Mouse (Mus musculus) naive thymus-derived CD4-positive, alpha-beta T cell, adult 2 months (primary cell): ENCODE results near the gene Nfkbiz.

Source experiments
- DNase-seq: peaks from one replicate; pipeline ENCODE4 v3.0.0-alpha.2; 2011; ENCODE audit warnings: low read depth

Gene Nfkbiz

DNA sequence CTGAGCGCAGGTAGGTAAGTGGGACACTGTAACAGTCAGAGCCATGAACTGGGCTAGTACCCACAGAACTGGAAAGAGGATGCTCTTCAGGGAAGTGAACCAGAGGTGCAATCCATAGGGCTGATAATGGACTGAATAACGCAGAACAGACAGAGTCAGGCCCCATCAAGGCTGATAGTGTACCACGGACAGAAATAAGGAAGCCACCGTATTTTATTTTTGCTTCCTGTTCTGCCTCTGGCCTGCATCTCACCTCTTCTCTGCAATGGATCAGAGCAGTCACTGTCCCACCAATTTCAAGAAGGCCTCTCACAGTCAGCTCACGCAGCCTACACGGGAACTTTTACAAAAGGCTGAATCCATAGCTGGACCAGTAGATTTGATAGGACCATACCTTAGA is 6.7 kb downstream of the Nfkbiz start:
- no peak for DNase-seq

DNA sequence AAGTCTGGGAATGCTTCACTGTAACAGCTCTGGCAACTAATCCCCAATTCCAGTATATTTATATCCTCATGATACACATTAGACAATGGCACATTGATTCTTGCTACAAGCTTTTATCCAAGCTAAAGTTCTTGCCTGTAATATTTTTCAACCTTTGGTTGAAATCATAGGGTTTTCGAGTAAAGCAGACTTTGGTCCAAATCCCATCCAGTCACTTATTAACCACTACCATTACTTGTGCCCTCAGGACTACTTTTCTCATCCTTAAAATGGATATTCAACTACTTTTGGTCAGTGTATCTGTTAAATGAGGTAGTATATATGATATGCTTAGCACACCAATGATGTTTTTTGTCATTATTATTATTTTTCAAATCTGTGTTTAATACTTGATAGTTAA is 7.2 kb downstream of the Nfkbiz start:
- DNase-seq, result no peak

DNA sequence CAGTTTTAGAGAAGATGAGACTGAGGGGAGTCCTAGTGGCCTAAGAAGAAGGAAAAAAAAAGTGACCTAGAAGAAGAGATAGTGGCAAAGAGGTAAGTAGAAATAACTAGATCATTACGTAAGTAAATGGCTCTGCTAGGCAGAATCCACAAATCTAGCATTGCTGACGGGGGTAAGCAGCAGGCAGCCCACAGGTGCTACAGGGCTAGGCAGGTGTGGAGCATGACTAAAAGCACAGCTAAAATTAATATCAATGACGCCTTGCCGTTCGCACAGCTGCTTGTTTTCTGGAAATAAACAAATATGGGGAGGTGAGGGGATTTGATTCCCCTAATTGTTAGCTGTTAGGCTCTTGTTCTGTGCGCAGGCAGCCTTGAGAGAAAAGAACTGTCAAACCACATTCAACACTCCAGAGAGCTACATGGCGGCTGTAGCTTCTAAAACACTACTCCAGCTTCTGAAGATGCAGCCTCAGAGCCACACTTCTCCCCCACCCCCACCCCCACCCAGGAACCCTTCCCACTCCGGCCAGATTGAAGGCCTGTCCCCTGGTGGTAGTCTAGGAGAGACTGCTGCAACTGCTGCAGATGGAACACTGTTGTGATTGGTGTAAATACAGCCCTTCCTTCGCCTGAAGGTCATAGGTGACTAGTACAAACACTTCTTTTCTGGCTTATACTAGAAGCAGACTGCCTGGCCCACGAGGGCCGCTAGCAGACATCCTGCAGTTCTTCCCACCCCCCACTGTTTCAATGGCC is 15.1 kb downstream of the Nfkbiz start:
- no peak for DNase-seq

DNA sequence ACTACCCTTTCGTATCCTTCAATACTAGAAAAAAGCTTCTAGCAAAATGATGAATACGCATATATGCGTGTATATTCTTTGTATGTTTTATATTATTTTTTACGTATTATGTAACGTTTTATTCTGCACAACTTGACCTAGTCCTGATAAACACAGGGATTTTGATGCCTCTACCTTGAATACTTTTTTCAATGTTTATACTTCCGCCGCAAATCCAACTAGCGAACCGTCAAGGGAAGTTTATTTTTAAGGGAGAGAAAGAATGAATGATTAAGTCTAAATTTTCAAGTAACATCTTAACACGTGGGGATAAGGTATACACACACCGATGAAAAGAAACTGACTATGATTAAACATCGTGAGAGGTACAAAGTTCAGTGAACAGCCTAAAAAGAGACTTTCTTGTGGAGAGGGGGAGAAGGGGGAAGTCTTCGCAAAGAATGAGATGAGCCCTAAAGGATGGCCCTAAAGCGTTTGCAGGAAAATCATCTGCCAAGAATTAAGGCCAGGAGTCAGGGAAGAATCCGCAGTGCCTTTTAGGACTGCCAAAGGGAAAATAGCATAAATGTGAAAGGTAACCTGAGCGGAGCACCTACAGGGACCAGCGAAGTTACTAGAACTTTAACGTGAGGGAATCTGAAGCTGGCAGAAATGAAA is 15.8 kb downstream of the Nfkbiz start:
- DNase-seq, result no peak

DNA sequence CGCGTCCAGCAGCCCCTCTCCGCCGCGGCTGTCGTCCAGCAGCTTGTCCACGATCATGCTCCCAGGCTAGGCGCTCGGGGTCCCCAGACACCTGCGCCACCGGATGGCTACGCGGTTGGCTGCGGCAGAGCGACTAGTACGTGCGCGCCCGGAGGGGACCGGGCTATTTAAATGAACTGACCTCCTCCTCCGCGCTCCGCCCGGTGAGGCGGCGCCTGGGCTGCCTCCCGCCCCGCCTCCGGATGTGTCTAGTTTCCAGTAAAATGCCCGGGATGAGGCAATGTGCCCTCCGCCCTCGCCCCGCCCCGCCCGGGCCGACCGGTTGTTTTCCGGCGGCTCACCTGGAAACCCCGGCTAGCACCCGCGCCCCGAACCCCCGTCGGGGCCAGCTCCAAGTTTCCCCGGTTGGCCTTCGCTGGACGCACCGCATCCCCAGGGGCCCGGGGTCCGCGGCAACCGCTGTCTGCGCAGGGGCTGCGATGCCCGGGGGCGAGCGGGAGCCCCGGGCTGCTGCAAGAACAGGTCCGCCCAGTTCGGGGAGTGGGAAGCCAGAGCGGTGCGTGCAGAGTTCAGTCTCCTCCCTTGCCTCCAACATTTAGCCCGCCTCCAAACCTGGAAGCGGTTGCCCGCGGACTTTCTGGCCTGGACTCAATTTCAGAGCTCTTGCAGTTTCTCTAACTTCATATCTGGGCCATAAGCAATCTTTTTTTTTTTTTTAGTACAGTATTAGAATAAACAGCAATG is 16.5 kb downstream of the Nfkbiz start:
- DNase-seq, result peak; percentile 92

DNA sequence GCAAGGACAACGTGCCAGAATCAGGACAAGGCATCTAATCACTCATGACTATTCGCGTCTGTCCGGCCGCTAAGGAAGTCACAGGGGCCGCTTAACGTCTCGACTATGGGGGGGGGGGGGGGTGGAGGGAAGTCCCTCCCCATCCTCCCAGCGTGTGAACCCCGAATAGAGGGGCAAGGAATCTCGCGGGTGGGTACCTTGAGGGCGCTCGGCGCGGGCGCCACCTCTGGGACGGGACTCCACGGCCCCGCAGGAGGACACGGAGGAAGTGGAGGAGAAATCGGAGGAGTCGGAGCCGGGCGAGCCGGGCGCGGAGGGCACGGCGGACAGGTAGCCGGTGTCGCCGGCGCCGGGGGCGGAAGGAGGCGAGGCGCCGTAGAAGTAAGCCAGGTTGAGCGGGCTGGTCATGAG is 17.1 kb downstream of the Nfkbiz start:
- DNase-seq, result no peak

DNA sequence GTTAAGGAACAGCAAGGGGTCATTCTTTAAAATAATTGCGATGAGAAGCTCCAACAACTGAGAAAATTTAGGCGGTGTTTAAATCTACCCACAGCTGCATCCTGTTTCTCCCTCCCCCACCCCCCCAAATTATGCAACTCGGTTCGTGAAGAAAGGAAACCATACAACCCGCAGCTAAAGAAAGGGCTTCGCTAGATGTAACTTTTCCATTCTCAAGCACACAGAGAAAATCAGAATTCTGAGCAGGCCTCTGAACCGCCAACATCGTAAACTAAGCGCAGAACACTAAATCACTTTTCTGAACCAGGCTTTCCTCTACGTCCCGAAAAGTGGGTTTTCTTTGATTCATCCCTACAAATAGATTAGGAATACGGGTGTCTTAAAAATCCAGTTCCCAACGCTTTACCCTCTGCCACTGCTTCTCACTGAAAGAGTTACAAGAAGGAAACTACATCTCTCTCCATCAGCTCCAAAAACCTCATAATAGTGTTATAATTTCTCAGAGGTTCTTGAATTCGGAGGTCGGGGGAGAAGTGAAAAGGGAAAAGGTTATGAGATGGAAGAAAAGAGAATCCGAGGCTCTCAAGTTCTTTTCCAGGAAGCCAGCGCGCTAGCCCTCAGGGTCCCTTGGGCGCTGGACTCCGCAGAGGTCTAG is 17.7 kb downstream of the Nfkbiz start:
- peak; percentile 89 for DNase-seq

DNA sequence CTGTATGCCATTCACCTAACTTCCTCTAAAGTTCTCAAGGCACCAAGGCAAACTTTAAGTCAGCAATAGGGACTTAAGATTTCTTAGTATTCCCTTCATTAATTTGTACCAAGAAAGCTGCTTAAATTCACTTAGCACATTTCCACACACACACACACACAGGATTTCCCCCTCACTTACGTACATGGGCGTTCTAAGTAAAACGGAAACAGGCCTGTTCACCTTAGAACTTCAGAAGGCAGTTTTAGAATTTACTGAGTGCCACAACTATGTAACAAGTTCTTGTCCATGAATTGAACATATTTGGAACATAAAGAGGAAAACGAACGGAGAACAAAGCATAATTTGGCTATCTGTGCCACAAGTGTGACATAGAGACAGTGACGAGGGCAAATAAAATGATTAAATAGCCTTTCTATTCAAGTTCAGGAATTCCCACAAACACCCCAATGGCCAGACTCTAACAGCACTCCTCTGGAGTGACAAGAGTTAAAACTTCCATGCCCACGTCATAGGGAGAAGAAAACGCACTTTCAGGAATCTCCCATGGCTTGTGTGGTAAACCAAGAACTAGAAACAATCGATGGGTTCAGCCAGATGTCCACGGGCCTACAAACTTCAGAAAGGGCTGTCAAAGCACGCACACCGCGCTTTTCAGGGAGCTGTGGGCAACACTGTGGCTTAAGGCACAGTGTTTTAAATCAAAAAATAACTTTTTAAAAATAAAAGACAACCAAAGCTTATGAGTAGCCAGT is 18.4 kb downstream of the Nfkbiz start:
- DNase-seq, result peak; percentile 84

DNA sequence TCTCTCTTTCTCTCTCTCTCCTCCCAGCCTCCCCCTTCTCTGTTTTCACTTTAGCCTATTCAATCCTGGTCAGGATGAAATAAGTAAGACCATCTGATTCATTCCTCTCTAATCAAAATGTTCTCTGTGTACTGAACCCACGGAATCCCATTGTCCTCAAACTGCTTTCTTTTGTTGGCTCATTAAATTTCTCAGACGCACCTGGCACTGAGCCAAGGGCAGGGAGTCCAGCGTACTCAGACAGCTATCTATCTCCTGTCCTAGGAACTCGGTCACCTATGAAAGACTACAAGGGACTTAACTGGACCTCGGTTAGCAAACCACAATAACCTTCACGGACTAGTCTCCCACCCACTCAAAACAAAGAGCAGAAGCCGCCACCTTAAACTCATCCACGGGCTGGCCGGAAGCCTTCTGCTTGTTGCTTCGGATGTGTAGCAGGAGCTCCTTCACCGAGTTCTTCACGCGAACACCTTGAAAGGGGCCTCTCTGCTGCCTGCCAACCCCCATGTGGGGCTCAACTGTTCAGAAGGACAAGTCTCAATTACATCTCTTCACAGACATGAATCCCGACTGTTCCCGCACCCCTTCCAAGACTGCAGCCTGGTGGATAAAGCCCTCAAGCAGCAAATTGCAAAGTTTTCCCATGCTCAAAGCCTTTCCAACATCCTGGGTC is 19.4 kb downstream of the Nfkbiz start:
- DNase-seq, result peak; percentile 68

DNA sequence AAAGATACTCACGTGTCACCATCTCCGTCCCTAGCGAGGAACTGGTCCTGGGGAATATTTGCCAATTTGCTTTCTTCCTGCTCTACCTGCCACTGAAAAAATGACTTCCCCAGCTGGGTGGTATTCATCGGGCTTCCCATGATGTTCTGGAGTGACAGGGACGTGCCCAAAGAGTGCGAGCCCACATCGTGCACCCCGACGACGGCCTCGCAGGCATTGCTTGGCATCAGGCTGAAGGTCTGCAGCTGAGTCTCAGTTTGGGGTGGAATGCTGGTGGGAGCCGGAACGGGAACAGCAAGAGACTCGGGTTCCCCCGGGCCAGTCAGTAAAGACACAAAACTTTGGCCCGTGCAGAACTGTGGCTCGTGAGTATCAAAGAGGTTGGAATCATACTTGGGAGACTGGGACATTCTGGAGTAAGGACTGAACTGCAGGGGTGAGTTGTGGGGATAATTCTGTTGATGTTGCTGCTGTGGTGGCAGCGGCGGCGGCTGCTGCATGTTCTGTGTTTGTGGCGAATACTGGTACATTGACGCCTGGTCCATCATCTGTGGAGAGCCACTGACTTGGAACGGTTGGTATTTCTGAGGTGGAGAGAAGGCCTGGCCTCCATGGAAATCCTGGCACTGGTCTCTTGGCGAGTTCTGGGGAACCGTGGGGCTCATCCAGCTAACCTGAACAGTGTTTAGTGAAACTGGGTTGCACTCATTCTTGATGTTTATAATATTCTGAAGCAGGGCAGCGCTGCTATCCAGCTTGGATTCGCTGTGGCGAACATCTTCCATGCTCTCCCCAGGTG is 20.8 kb downstream of the Nfkbiz start:
- DNase-seq, result peak; percentile 24

DNA sequence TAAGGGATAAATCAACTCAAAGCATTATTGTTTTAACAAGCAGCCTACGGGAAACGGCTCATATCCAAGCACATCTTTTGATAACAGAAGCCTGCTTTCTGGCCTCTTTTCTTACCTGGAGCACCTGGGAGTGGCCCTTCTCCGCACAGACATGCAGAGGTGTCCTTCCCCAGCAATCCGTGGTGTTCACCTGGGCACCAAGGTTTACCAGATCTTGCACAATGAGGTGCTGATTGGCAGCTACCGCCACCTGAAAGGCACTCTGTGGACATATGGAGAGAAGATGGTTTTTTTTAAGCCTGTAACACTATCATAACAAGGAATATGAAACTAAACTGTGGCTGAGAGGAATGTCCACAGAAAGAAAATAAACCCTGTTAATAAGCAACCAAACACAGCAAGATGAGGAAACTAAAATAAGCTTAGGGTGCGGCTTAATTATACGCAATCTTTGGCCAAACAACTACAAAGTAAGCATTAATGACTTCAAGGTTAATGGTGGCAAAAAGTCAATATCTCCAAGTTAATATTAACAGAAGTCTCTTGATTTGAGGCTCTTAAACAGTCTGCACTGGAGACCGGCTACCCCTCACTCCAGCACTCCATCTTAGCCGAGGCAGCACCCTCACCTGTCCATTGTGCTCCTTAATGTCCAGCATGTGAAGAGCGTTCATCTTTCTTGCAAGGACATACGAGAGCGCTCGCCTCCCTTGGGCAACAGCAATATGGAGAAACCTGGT is 22.3 kb downstream of the Nfkbiz start:
- DNase-seq, result no peak

DNA sequence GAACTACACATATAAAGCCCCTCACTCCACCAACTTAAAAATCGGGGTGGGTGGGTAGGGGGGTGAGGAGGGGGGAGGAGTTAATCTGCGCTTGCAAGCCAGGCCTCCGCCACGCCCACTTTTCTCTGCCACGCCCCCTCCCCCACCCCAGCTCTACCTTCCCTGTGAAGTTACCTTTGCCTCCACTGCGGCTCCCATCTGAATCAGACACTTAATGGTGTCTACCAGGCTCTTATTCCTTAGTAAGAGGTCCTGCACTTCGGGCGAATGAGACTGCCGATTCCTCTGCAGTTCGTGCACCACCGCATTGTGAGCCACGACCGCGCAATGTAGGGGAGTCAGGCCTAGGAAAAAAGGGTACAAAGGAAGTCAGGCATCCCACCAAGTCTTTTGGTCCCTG is 23.2 kb downstream of the Nfkbiz start:
- no peak for DNase-seq

DNA sequence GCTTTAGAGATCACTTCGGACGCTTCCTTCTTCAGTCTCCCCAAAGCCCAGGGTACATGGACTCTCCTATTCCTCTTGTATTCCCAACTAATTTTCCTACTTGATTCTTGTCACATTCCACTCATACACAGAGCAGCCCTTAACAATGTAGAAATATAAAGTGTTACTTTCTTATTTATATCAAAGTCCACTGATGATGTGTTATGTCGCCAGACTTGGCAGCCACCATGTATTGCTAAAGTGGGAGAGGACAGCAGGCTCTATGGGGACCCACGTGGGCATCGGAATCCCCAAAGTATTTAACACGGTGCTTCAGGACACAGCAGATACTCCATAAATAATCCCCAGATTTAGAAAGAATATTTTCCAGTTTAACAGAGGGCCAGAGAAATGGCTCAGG is 24.0 kb downstream of the Nfkbiz start:
- no peak for DNase-seq

DNA sequence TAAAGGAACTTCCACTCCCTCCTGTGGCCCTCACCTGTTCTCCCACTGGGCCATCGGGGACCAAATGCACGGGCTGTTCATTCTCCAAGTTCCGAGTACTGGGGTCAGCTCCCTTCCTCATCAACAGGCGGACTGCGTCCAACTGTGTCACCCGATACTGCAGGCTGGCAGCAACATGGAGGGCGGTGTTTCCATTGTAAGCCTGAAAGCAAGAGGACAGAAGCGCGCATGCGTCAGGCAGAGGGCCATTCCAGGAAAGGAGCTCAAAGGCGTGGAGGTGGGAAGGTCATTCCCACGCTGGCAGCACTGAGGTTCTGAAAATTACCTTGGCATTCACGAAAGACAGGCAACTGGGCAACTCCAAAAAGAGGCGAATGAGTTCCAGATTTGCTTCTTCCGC is 24.8 kb downstream of the Nfkbiz start:
- DNase-seq, result no peak

DNA sequence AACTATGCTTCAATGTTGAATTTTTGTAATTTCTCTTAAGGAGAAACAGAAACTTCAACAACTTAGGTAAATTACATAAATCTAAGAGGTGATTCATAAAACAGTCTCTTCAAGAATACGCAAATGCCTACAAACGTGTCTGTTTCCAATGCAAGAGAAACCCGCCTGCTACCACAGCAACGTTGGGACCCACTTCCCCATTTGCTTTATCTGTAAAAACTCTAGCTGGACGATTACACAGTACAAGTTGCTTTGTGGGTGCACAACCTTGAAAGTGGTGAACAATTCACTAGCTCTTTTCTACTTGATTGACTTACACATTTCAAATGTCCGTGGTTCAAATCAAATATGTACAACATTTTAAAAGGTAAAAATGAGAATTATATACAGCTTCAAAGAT is 26.9 kb downstream of the Nfkbiz start:
- DNase-seq, result no peak

DNA sequence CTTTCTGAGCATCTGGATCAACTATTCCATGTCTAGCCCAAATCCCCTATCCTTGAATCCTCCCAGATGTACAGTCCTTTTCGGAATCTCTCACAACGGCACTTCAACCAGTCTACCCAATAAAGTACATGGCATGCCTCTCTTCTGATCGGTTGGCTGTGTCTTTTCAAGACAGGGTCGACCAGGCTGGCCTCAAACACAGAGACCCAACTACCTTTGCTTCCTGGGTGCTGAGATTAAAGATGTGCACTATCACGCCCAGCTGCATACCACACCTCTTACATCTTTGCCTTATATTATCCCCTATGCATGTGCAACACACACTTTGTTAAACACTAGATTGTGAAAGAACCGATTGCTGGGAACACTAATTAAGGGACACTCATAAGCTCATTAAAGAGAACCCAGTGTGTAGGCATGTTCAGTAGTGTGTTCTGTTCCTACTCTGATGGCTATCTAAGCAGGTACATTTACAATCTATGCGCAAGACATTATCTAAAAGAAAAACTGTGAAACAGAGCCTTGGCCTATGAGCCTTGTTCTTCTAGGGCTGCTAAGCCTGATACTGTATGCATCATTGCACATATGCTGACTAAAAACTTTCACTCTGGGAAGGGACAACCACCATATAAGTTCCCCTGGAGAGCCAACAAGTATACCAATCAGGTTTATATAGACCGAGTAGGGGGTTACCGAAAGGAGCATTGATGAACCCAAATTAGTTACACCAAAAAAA is 28.8 kb downstream of the Nfkbiz start:
- DNase-seq, result peak; percentile 54

DNA sequence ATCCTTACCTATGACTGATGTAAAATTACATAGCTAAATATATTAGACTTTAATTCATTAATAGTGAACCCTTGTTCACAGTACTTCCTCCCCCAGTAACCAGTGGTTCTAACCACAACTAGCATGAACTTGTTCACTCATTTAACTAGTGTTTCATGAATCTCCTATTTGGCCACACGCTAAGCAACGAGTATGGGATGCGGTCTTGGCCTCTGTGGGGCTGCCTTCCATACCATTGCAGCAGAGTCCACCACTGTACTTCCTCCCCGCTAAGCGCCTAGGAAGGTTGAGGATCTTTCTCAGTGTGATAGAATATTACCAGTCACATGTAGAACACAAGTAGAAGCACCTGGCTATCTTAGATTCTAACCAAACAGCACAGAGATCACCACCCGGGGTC is 29.4 kb downstream of the Nfkbiz start:
- no peak for DNase-seq

DNA sequence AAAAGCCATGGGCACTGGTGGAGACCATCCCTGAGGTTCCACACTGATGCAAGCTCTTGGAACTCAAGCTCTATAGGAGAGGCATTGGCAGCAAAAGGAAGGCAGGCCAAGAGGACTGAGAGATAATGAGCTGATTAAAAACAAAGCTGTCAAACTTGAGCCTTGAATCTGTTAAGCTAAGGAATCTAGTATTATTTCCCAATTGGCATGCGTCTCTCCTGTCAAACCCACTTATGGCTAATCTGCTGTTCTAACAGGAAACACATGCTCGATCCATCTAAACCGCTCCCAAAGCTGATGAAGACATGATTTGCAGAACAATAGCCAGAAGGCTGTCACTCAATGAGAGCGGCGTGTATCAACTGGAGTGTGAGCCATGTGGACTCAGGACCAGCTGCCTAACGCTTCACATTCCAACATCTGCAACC is 31.2 kb downstream of the Nfkbiz start:
- DNase-seq, result no peak

DNA sequence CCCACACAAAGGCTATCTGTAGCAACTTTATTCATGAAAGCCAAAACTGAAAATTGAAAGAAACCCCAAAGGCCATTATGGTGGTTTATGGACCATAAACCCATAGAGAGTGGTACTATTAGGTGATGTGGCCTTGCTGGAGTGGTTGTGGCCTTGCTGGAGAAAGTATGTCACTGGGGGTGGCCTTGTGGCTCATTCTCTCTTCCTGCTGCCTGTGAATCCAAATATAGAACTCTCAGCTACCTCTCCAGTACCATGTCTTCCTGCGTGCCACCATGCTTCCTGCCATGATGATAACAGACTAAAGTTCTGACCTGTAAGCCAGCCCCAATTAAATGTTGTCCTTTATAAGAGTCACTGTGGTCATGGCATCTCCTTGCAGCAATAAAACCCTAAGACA is 33.9 kb downstream of the Nfkbiz start:
- no peak for DNase-seq
